Mouse (Mus musculus) layer of hippocampus, postnatal 25 days (tissue): ENCODE measurements around the gene Ppip5k1. TPM values are rescaled to one million over a fixed set of nuclear protein-coding genes. Genes with fewer than 3 reads are reported as not detected.

Experiments used
- total RNA-seq, 2 experiments: library from RNA; stranded (reverse); gene quantifications; 2 replicates each; pipeline ENCODE4 v1.2.3; 2021

Gene Ppip5k1
- total RNA-seq, 2 experiments from 2014 or later, result 85.1 to 111 TPM

Other genes with a start within 250 kb of the Ppip5k1 start
- under 1 TPM; 0.15 to 0.16 TPM for gene Tgm7, start 245.6 kb downstream of the Ppip5k1 start, total RNA-seq
- 10 to 100 TPM; 17.9 to 19.6 TPM for gene Adal, start 215.0 kb downstream of the Ppip5k1 start, total RNA-seq
- gene Lcmt2, start 214.7 kb downstream of the Ppip5k1 start, total RNA-seq, result 1 to 10 TPM; 7.7 to 9.2 TPM
- 10 to 100 TPM; 34.8 to 37.8 TPM for gene Tubgcp4, start 184.7 kb downstream of the Ppip5k1 start, total RNA-seq
- 1 to 10 TPM; 6.1 to 6.4 TPM for gene Zscan29, start 184.3 kb downstream of the Ppip5k1 start, total RNA-seq
- gene Trp53bp1, start 84.0 kb downstream of the Ppip5k1 start, total RNA-seq, result 100 to 1,000 TPM; 130 to 154 TPM
- gene Map1a, start 65.8 kb downstream of the Ppip5k1 start, total RNA-seq, result 100 to 1,000 TPM; 513 to 580 TPM
- 100 to 1,000 TPM; 369 to 418 TPM for gene Ckmt1, start 2.3 kb upstream of the Ppip5k1 start, total RNA-seq
- gene Strc, start 31.8 kb upstream of the Ppip5k1 start, total RNA-seq, result under 1 TPM; 0.42 to 0.92 TPM
- 100 to 1,000 TPM; 182 to 206 TPM for gene Pdia3, start 58.4 kb upstream of the Ppip5k1 start, total RNA-seq
- 1 to 10 TPM; 3.4 to 5.9 TPM for gene Catsper2, start 58.4 kb upstream of the Ppip5k1 start, total RNA-seq
- not detected for gene Ell3, start 88.9 kb upstream of the Ppip5k1 start, total RNA-seq
- gene Serf2, start 93.8 kb upstream of the Ppip5k1 start, total RNA-seq, result 100 to 1,000 TPM; 159 to 194 TPM
- gene Hypk, start 97.9 kb upstream of the Ppip5k1 start, total RNA-seq, result 10 to 100 TPM; 24.0 to 26.6 TPM
- under 1 TPM; 0.63 to 0.64 TPM for gene Serinc4, start 101.4 kb upstream of the Ppip5k1 start, total RNA-seq
- gene Mfap1b, start 118.7 kb upstream of the Ppip5k1 start, total RNA-seq, result 10 to 100 TPM; 40.9 to 43.9 TPM
- gene Mfap1a, start 151.3 kb upstream of the Ppip5k1 start, total RNA-seq, result 10 to 100 TPM; 31.2 to 34.0 TPM
- 1 to 10 TPM; 3.1 to 3.5 TPM for gene Wdr76, start 151.3 kb upstream of the Ppip5k1 start, total RNA-seq